Mouse (Mus musculus): Measurements from ENCODE around the gene Cmc4. TPM values are rescaled to one million over a fixed set of nuclear protein-coding genes. Genes with fewer than 3 reads are reported as not detected.

The Cmc4 gene
- total RNA-seq (2021): 10 to 100 TPM; 12.4 to 15.1 TPM

GRCm38 (mm10) chrX:75415936-75416785, at the start of gene Cmc4, which contains the start of the genes Mtcp1 and Brcc3:
Gene Cmc4 (minus strand): TSS chrX:75416584.
Gene Mtcp1 (minus strand): TSS chrX:75416588.
Gene Brcc3 (plus strand): TSS chrX:75416628.
- DNase-seq (ENCODE audit: extremely low spot score in 1 of 2, low spot score in 1 of 2): peak; percentile 57 to 67

- DNase-seq (ENCODE audit: extremely low spot score in 1 of 2, low spot score in 1 of 2): no peak
These were observed 38.2 kb upstream of the Cmc4 start for GRCm38 (mm10) chrX:75454597-75454996.

- DNase-seq (ENCODE audit: extremely low spot score in 1 of 2, low spot score in 1 of 2): no peak
These were observed 6.7 kb downstream of the Cmc4 start for GRCm38 (mm10) chrX:75409711-75410110.

- no peak for DNase-seq (ENCODE audit: extremely low spot score in 1 of 2, low spot score in 1 of 2)
These were observed 13.0 kb downstream of the Cmc4 start for GRCm38 (mm10) chrX:75403350-75403749.

GRCm38 (mm10) chrX:75402668-75403067, 13.7 kb downstream of the Cmc4 start:
- DNase-seq (ENCODE audit: extremely low spot score in 1 of 2, low spot score in 1 of 2): no peak

- DNase-seq (ENCODE audit: extremely low spot score in 1 of 2, low spot score in 1 of 2): no peak
These were observed 16.9 kb downstream of the Cmc4 start for GRCm38 (mm10) chrX:75399471-75399870.

GRCm38 (mm10) chrX:75382195-75382771, 34.1 kb downstream of the Cmc4 start, which contains the start of the genes Fundc2 and F8:
Gene Fundc2 (plus strand): TSS chrX:75382399.
Gene F8 (minus strand): TSS chrX:75382615.
- DNase-seq (ENCODE audit: extremely low spot score in 1 of 2, low spot score in 1 of 2): peak; percentile 21 to 27

- no peak for DNase-seq (ENCODE audit: extremely low spot score in 1 of 2, low spot score in 1 of 2)
These were observed 34.7 kb downstream of the Cmc4 start for GRCm38 (mm10) chrX:75381699-75382098.

- no peak for DNase-seq (ENCODE audit: extremely low spot score in 1 of 2, low spot score in 1 of 2)
These were observed 35.2 kb downstream of the Cmc4 start for GRCm38 (mm10) chrX:75381176-75381575.

GRCm38 (mm10) chrX:75376815-75377214, 39.6 kb downstream of the Cmc4 start:
- DNase-seq (ENCODE audit: extremely low spot score in 1 of 2, low spot score in 1 of 2): no peak

GRCm38 (mm10) chrX:75372666-75373425, 43.5 kb downstream of the Cmc4 start:
- DNase-seq (ENCODE audit: extremely low spot score in 1 of 2, low spot score in 1 of 2): no peak

GRCm38 (mm10) chrX:75370197-75370596, 46.2 kb downstream of the Cmc4 start:
- no peak for DNase-seq (ENCODE audit: extremely low spot score in 1 of 2, low spot score in 1 of 2)

Other genes with a start within 250 kb of the Cmc4 start
- gene Fundc2, start 34.2 kb downstream of the Cmc4 start, total RNA-seq (2021): 10 to 100 TPM; 40.8 to 54.5 TPM
- gene F8, start 34.0 kb downstream of the Cmc4 start, total RNA-seq (2021): 1 to 10 TPM; 2.4 to 2.7 TPM
- gene Mtcp1, start within 50 bp of the Cmc4 start, total RNA-seq (2021): 1 to 10 TPM; 6.1 to 8.7 TPM
- gene Brcc3, start within 50 bp of the Cmc4 start, total RNA-seq (2021): 10 to 100 TPM; 33.3 to 34.9 TPM
- gene Vbp1, start 97.7 kb upstream of the Cmc4 start, total RNA-seq (2021): 10 to 100 TPM; 69.1 to 78.1 TPM
- gene Rab39b, start 161.6 kb upstream of the Cmc4 start, total RNA-seq (2021): 10 to 100 TPM; 40.9 to 42.9 TPM

Measured in layer of hippocampus, postnatal 25 days (tissue).